Mouse (Mus musculus): ENCODE measurements around the gene Gbf1. TPM values are rescaled to one million over a fixed set of nuclear protein-coding genes. Genes with fewer than 3 reads are reported as not detected.

Gbf1 gene
- polyA plus RNA-seq, 1 experiment = 51.5 TPM

DNA sequence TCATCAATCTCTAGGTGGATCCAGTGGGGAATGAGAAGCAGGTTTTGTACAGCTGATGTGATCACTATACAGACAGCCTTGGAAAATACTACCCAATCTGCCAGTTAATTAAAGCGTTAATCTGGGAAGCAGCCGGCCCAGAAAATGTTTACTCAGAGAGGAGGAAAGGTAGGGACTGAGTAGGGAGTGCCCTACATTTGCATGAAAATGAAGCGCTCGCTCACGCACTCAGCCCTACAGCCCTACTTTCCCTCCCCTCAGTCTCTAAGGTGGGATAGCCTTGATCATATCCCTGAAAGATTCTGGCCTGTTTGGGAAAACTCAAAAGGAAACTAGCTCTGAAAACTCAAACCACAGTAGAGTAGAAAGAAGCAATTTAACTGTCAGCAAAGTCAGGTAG lies 92.3 kb downstream of the Gbf1 start:
- Histone ChIP-seq H3K4me3 (ENCODE audit: low read depth, low read length) (no peak overlapping the region), H3K4me1 (ENCODE audit: control insufficient read depth, insufficient read depth, low read length) (peaks cover 2% of the 10 kb centered on the region), H3K27ac (ENCODE audit: insufficient read depth, low read length) (peak overlapping the region; percentile 25; the same call in 1 of the 2 replicates), H3K27me3 (ENCODE audit: control insufficient read depth, insufficient read depth, low read length, poor library complexity, severe bottlenecking) (no peaks in the 10 kb centered on the region), H3K9ac (ENCODE audit: low read depth, poor library complexity, severe bottlenecking) (no peak overlapping the region), H3K36me3 (ENCODE audit: control insufficient read depth, insufficient read depth, low read length, poor library complexity, severe bottlenecking) (no peaks in the 10 kb centered on the region), H3K9me3 (replicated peaks; ENCODE audit: control insufficient read depth, insufficient read depth, low read length, poor library complexity, severe bottlenecking) (no peaks in the 10 kb centered on the region)
- TF ChIP-seq POLR2A (IDR thresholded peaks at IDR 0.05; ENCODE audit: insufficient read depth, low read length) = no peak
- peak; percentile 59; the same call in 1 of the 2 replicates for TF ChIP-seq EP300 (IDR thresholded peaks at IDR 0.05; ENCODE audit: insufficient read depth, low read depth, low read length)

DNA sequence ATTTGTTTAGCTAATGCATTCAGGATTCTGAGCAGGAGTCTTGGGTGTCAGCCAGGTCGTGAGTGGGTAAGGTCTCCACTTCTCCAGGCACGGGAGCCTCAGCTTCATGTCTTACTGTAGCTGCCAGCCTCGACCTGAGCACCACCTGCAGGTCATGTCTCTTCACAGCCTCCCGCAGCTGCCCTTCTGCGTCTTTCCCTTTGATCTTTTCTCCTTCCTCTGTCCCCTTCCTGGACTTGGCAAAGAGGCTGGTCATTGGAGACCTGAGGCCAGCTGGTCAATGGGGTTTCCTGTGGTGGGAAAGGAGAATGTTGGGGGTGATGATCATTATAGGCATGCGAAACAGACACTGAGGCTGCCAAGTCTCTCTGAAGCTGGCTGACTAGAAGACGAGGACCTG lies 96.7 kb downstream of the Gbf1 start:
- Histone ChIP-seq H3K4me1 (ENCODE audit: control insufficient read depth, insufficient read depth, low read length) (peaks cover 2% of the 10 kb centered on the region), H3K36me3 (ENCODE audit: control insufficient read depth, insufficient read depth, low read length, poor library complexity, severe bottlenecking) (no peaks in the 10 kb centered on the region), H3K27me3 (ENCODE audit: control insufficient read depth, insufficient read depth, low read length, poor library complexity, severe bottlenecking) (no peaks in the 10 kb centered on the region), H3K9ac (ENCODE audit: low read depth, poor library complexity, severe bottlenecking) (no peak overlapping the region), H3K27ac (ENCODE audit: insufficient read depth, low read length) (no peak overlapping the region), H3K4me3 (ENCODE audit: low read depth, low read length) (no peak overlapping the region), H3K9me3 (replicated peaks; ENCODE audit: control insufficient read depth, insufficient read depth, low read length, poor library complexity, severe bottlenecking) (no peaks in the 10 kb centered on the region)
- TF ChIP-seq POLR2A (IDR thresholded peaks at IDR 0.05; ENCODE audit: insufficient read depth, low read length) = no peak
- TF ChIP-seq CTCF (IDR thresholded peaks at IDR 0.05; ENCODE audit: low read depth, low read length) = peak; percentile 43
- no peak for TF ChIP-seq EP300 (IDR thresholded peaks at IDR 0.05; ENCODE audit: insufficient read depth, low read depth, low read length)

DNA sequence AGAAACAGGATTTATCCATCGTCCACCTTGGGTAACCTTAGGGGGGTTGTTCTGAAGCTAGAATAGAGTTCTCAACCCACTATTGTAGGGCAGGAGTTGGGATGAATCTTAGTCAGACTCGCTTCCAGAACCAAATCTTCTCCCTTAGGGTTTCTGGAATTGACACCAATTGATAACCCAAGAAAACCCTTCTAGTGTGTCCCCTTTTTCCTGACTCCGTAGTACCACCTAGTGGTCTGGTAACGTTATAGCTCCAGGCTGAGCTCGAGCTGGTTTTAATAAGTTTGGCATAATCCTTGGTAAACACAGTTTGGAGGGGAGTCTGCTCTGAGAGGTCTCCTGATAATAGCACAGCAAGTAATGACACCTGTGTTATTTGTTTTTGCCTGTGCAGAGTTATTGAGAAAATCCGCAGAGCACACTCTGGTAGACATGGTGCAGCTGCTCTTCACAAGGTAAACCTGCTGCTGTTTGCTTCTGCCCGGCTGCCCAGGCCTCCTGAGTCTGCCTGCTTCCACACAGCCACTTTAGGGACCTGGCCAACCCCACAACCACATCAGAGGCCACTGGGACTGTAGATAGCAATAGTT lies 101.9 kb downstream of the Gbf1 start:
- H3K9me3 ChIP-seq (replicated peaks; ENCODE audit: control insufficient read depth, insufficient read depth, low read length, poor library complexity, severe bottlenecking) = no peaks in the 10 kb centered on the region
- no peaks in the 10 kb centered on the region for H3K27me3 ChIP-seq (ENCODE audit: control insufficient read depth, insufficient read depth, low read length, poor library complexity, severe bottlenecking)
- H3K27ac ChIP-seq (ENCODE audit: insufficient read depth, low read length) = no peak overlapping the region
- no peak overlapping the region for H3K9ac ChIP-seq (ENCODE audit: low read depth, poor library complexity, severe bottlenecking)
- H3K36me3 ChIP-seq (ENCODE audit: control insufficient read depth, insufficient read depth, low read length, poor library complexity, severe bottlenecking) = no peaks in the 10 kb centered on the region
- no peak for TF ChIP-seq CTCF (IDR thresholded peaks at IDR 0.05; ENCODE audit: low read depth, low read length)
- TF ChIP-seq EP300 (IDR thresholded peaks at IDR 0.05; ENCODE audit: insufficient read depth, low read depth, low read length) = no peak
- TF ChIP-seq POLR2A (IDR thresholded peaks at IDR 0.05; ENCODE audit: insufficient read depth, low read length) = no peak
- no peak overlapping the region for H3K4me3 ChIP-seq (ENCODE audit: low read depth, low read length)
- H3K4me1 ChIP-seq (ENCODE audit: control insufficient read depth, insufficient read depth, low read length) = no peaks in the 10 kb centered on the region

DNA sequence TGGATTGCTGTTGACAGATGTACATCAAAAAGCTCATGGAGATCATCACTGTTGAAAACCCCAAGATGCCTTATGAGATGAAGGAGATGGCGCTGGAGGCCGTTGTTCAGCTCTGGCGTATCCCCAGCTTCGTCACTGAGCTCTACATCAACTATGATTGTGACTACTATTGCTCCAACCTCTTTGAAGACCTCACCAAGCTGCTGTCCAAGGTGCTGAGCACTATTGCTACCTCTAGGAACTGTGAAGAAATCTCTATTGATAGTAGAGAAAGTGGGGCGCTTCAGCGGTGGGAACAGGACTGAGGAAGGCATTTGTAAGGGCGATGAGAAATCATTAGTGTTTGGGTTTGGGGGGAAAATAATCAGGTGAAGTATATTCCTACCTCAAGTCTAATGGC lies 112.5 kb downstream of the Gbf1 start:
- H3K4me1 ChIP-seq (ENCODE audit: control insufficient read depth, insufficient read depth, low read length) = no peaks in the 10 kb centered on the region
- no peaks in the 10 kb centered on the region for H3K27me3 ChIP-seq (ENCODE audit: control insufficient read depth, insufficient read depth, low read length, poor library complexity, severe bottlenecking)
- peaks cover 12% of the 10 kb centered on the region for H3K36me3 ChIP-seq (ENCODE audit: control insufficient read depth, insufficient read depth, low read length, poor library complexity, severe bottlenecking)
- no peak overlapping the region for H3K4me3 ChIP-seq (ENCODE audit: low read depth, low read length)
- H3K27ac ChIP-seq (ENCODE audit: insufficient read depth, low read length) = no peak overlapping the region
- no peak for TF ChIP-seq EP300 (IDR thresholded peaks at IDR 0.05; ENCODE audit: insufficient read depth, low read depth, low read length)
- no peak for TF ChIP-seq CTCF (IDR thresholded peaks at IDR 0.05; ENCODE audit: low read depth, low read length)
- TF ChIP-seq POLR2A (IDR thresholded peaks at IDR 0.05; ENCODE audit: insufficient read depth, low read length) = no peak
- no peaks in the 10 kb centered on the region for H3K9me3 ChIP-seq (replicated peaks; ENCODE audit: control insufficient read depth, insufficient read depth, low read length, poor library complexity, severe bottlenecking)
- H3K9ac ChIP-seq (ENCODE audit: low read depth, poor library complexity, severe bottlenecking) = no peak overlapping the region

DNA sequence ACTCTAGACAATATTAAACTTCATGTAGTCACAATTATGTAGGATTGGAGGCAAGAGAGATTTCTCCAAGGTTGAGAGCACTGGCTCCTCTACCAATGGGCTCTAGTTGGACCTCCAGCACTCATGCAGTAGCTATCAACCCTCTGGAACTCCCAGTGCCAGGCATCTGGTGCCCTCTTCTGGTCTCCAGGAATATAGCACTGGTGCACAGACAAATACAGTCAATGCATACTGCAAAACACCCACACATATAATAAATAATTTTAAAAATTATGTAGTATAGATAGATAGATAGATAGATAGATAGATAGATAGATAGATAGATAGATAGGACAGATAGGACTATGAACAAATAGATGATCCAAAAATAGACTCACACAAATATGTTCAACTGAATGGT lies 123.0 kb downstream of the Gbf1 start:
- Histone ChIP-seq H3K9ac (ENCODE audit: low read depth, poor library complexity, severe bottlenecking) (no peak overlapping the region), H3K27ac (ENCODE audit: insufficient read depth, low read length) (no peak overlapping the region), H3K4me1 (ENCODE audit: control insufficient read depth, insufficient read depth, low read length) (no peaks in the 10 kb centered on the region), H3K27me3 (ENCODE audit: control insufficient read depth, insufficient read depth, low read length, poor library complexity, severe bottlenecking) (no peaks in the 10 kb centered on the region), H3K36me3 (ENCODE audit: control insufficient read depth, insufficient read depth, low read length, poor library complexity, severe bottlenecking) (no peaks in the 10 kb centered on the region), H3K4me3 (ENCODE audit: low read depth, low read length) (no peak overlapping the region), H3K9me3 (replicated peaks; ENCODE audit: control insufficient read depth, insufficient read depth, low read length, poor library complexity, severe bottlenecking) (no peaks in the 10 kb centered on the region)
- TF ChIP-seq CTCF (IDR thresholded peaks at IDR 0.05; ENCODE audit: low read depth, low read length) = peak; percentile 74
- TF ChIP-seq POLR2A (IDR thresholded peaks at IDR 0.05; ENCODE audit: insufficient read depth, low read length) = no peak

DNA sequence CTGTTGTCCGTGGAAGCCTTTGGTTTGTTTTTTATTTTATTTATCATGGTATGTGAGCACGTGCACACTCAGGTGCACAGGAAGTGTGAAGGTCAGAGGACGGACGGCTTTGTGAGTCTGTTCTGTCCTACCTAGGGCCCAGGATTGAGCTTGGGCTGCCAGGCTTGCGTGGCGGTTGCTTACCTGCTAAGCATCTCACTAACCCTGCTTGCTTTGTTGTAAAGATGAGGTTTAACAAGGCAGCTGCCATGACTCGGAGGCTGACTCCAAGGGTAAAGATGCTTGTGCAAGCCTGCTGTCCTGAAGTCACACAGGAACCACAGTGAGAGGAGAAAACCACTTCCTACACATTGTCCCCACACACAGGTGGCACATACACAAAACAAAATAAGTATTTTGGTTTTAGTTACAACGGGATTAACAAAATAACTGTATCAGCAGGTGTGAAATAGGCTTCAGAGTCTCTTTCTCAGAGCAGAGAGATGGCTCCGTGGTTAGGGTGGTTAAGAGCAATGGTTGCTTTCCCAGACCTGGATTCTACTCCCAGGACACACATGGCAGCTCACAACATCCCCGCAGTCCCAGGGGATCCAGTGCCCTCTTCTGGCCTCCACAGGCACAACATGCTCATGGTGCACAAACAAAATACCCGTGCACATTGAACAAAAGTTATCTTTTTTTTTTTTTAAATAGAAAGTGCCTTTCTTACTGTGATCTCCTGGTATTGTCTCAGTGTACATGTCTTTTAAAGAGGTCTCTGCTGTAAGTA lies 130.0 kb downstream of the Gbf1 start:
- Histone ChIP-seq H3K4me1 (ENCODE audit: control insufficient read depth, insufficient read depth, low read length) (no peaks in the 10 kb centered on the region), H3K27ac (ENCODE audit: insufficient read depth, low read length) (no peak overlapping the region), H3K9ac (ENCODE audit: low read depth, poor library complexity, severe bottlenecking) (no peak overlapping the region), H3K9me3 (replicated peaks; ENCODE audit: control insufficient read depth, insufficient read depth, low read length, poor library complexity, severe bottlenecking) (no peaks in the 10 kb centered on the region), H3K36me3 (ENCODE audit: control insufficient read depth, insufficient read depth, low read length, poor library complexity, severe bottlenecking) (no peaks in the 10 kb centered on the region; the same call in 1 of the 2 replicates), H3K27me3 (ENCODE audit: control insufficient read depth, insufficient read depth, low read length, poor library complexity, severe bottlenecking) (no peaks in the 10 kb centered on the region), H3K4me3 (ENCODE audit: low read depth, low read length) (no peak overlapping the region)
- no peak for TF ChIP-seq POLR2A (IDR thresholded peaks at IDR 0.05; ENCODE audit: insufficient read depth, low read length)
- TF ChIP-seq CTCF (IDR thresholded peaks at IDR 0.05; ENCODE audit: low read depth, low read length) = peak; percentile 51

Measured in ES-Bruce4 (cell line).